Mouse (Mus musculus) small intestine, adult 2 months (tissue): ENCODE data around the gene Cryba4. TPM values are rescaled to one million over a fixed set of nuclear protein-coding genes. Genes with fewer than 3 reads are reported as not detected.
A peak's percentile ranks its signal among the peaks of the same experiment; 100 is the strongest.

Experiments used
- H3K27ac ChIP-seq: fragments of 200-500 bp; 2 replicates; pipeline ENCODE4 v1.5.1; 2012; ENCODE audit warnings: low read depth, low read length, control low read depth, inconsistent platforms; ENCODE audit not compliant: insufficient read depth
- H3K27me3 ChIP-seq: fragments of 200-500 bp; 2 replicates; pipeline ENCODE4 v1.6.1; 2012; ENCODE audit warnings: mild to moderate bottlenecking, moderate library complexity, low read length, inconsistent platforms; ENCODE audit not compliant: control insufficient read depth, insufficient read depth
- H3K36me3 ChIP-seq: fragments of 200-500 bp; 2 replicates; pipeline ENCODE4 v1.6.1; 2012; ENCODE audit warnings: mild to moderate bottlenecking, low read length, control low read depth, inconsistent platforms; ENCODE audit not compliant: control insufficient read depth, insufficient read depth
- H3K4me1 ChIP-seq: fragments of 200-500 bp; 2 replicates; pipeline ENCODE4 v1.6.1; 2012; ENCODE audit warnings: low read length, inconsistent platforms, mixed read lengths; ENCODE audit not compliant: control insufficient read depth, insufficient read depth, insufficient read length
- H3K4me3 ChIP-seq: fragments of 200-500 bp; 2 replicates; pipeline ENCODE4 v1.5.1; 2012; ENCODE audit warnings: low read depth, mild to moderate bottlenecking, control low read depth, inconsistent platforms, low read length, moderate library complexity
- CTCF ChIP-seq: fragments of 200-500 bp; IDR thresholded peaks from 2 replicates; pipeline ENCODE4 v1.5.1; 2012; ENCODE audit warnings: low read depth, mild to moderate bottlenecking, control low read depth, inconsistent platforms, low read length, moderate library complexity, mixed read lengths; ENCODE audit not compliant: insufficient replicate concordance, insufficient read length; ENCODE audit errors: extremely low read depth
- POLR2A ChIP-seq: fragments of 200-500 bp; IDR thresholded peaks from 2 replicates; pipeline ENCODE4 v1.6.1; 2012; ENCODE audit warnings: low read depth, mild to moderate bottlenecking, control low read depth, inconsistent platforms, low read length, moderate library complexity
- WGBS: fragments of 180-500 bp; shearing (Covaris S2); methylation state at CpG from one replicate; pipeline ENCODE4 v1.1.7; 2018; 5-methylcytosine and 5-hydroxymethylcytosine counted together
- polyA plus RNA-seq: library from polyadenylated mRNA; depleted of rRNA; stranded (reverse); fragments of >200 nt; gene quantifications from 2 replicates; pipeline ENCODE4 v1.2.3, GENCODE M21; 2012

Gene Cryba4
- polyA plus RNA-seq, 1 experiment = 2.2 TPM

DNA sequence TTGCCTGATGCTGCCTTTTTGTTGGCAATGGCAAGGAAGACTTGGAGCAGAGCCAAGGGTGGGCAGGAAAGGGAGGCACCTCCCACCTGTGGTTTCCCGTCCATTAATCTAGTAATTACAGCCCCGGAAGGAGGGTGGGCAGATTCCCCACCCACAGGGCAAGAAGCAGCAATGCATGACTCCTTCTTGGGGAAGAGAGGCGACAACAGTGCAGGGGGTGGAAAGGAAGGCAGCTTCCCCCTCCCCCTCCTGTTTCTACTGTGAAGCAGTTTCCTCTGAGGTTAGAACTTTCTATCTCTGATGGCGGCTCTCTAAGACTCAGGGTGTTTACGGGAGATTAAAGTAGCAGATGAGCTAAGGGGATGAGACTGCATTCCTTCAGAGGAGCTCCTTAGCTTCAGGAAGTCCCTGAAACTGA, 9.9 kb downstream of the Cryba4 start:
- WGBS = 72% methylated on average over 5 of the region's 5 CpGs
- Histone ChIP-seq H3K36me3 (no peaks in the 10 kb centered on the region), H3K4me1 (peaks cover 7% of the 10 kb centered on the region; the same call in 1 of the 2 replicates), H3K4me3 (no peak overlapping the region), H3K27me3 (0 out of 2 replicates have a peak, but pooled peaks cover 4% of the 10 kb centered on the region), H3K27ac (peak overlapping the region; percentile 42; the same call in 1 of the 2 replicates)
- TF ChIP-seq CTCF = no peak
- no peak for TF ChIP-seq POLR2A

DNA sequence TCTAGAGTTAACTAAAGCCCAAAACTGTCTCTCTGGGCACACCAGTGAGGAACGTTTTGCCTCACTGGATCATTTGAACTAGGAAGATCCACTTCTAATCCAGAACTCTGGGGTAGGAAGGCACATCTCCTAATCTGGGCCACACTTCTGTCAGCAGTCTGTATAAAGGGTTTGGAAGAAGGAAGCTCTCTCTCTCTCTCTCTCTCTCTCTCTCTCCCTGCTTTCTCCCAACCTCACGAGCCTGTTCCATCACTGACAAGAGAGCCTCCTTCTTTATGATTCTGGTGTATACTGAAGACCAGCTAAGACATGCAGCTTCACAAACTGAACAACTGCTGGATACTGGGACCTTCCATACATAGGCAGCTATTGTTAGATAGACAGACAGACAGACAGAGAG, 10.5 kb downstream of the Cryba4 start:
- TF ChIP-seq POLR2A (no peak), CTCF (no peak)

DNA sequence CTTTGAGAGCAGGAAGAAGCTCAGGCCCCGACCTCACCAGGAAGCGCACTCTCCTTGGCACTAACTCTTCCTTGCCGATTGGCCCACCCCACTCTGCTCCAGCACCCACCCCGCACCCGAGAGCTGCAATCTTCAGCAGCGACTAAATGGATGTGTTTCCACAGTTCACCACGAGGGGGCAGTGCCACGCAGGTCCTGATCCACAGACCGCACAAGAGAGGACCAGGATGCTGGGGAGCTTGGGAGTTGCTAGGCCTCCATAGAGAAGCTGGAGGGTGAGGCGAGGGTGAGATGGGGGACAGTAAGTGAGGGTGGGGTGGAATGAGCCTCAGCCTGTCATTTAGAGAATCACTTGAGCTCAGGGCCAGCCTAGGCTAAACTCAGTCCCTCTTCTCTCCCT, 11.6 kb downstream of the Cryba4 start:
- no peaks in the 10 kb centered on the region for H3K27me3 ChIP-seq
- H3K4me3 ChIP-seq = no peak overlapping the region
- 2% methylated on average over 10 of the region's 10 CpGs for WGBS
- peaks cover 7% of the 10 kb centered on the region; the same call in 1 of the 2 replicates for H3K4me1 ChIP-seq
- H3K36me3 ChIP-seq = no peaks in the 10 kb centered on the region
- TF ChIP-seq POLR2A = no peak
- TF ChIP-seq CTCF = peak; percentile 89
- H3K27ac ChIP-seq = no peak overlapping the region

More for the DNA sequence above, 10.5 kb downstream of the Cryba4 start:
- H3K27ac ChIP-seq = no peak overlapping the region
- H3K27me3 ChIP-seq = 0 out of 2 replicates have a peak, but pooled peaks cover 4% of the 10 kb centered on the region
- no peaks in the 10 kb centered on the region for H3K36me3 ChIP-seq
- WGBS = 79% methylated on average over 2 of the region's 2 CpGs
- H3K4me3 ChIP-seq = no peak overlapping the region
- peaks cover 7% of the 10 kb centered on the region; the same call in 1 of the 2 replicates for H3K4me1 ChIP-seq

DNA sequence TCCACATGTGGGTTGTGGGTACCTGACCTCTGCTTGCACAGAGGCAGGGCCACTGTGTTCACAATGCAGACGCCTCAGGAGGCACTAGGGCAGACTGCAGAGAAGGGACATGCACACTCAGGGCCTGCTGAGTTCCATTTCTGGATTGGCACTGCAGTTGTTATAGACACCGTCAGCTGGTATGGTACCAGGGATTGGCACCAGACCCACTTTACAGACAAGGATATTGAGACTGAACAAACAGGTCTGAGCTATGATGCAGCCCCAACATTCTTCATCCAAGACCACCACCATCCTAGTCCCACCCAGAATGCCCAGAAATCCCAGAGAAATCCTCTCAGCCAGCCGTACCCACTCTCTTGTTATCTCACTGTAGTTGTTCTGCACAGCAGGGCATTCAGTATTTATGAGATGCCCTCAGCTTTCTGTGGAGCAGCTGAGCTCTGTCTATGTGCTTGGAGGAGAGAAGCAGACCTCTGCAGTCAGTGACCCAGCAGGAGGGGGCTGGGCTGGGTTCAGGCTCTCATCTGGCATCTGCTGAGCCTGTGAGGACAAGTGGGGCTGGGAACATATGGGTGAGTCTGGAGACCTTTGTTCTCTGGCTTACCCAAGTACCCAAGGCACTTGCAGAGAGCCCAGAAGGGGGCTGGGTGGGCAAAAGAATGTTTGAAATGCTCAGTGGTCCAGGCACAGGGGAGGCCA, 13.4 kb downstream of the Cryba4 start:
- TF ChIP-seq POLR2A (no peak), CTCF (no peak)
- WGBS = 78% methylated on average over 3 of the region's 3 CpGs

DNA sequence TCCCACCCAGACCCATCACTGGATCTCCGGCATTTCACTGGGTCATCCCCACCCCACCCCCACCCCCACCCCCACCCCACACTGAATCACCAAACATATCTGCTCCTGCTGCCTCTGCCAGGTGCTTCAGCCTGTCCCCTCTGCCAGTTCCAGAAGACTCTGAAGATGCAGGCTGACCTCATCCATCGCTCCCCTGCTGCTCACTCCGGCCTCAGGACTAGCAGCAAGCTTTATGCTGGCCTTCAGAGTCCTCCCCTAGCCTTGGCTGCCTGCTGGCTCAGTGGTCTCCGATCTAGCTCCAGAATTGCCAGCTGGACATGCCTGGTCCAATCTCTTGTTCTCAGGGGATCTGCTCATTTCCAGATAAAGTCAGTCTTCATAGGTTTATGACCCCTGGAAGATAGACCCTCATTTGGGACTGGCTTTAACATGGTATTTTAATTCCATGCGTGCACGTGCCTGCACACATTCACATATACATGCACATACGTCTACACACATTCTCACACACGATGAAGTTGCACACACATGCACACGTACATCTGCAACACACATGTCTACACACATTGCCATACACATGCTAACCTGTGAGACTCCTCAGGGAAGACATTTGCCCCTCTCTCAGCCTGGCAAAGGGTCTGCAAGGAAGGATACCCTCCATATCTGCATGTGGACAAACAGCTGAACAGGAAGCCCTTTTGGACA, 14.3 kb downstream of the Cryba4 start:
- Histone ChIP-seq H3K4me1 (peaks cover 4% of the 10 kb centered on the region; the same call in 1 of the 2 replicates), H3K4me3 (no peak overlapping the region), H3K27ac (no peak overlapping the region), H3K27me3 (no peaks in the 10 kb centered on the region; the same call in 1 of the 2 replicates), H3K36me3 (no peaks in the 10 kb centered on the region)
- TF ChIP-seq POLR2A (no peak), CTCF (no peak)
- 56% methylated on average over 9 of the region's 9 CpGs for WGBS

More for the DNA sequence above, 13.4 kb downstream of the Cryba4 start:
- Histone ChIP-seq H3K27me3 (no peaks in the 10 kb centered on the region), H3K36me3 (no peaks in the 10 kb centered on the region), H3K27ac (no peak overlapping the region), H3K4me3 (no peak overlapping the region), H3K4me1 (peaks cover 7% of the 10 kb centered on the region; the same call in 1 of the 2 replicates)

DNA sequence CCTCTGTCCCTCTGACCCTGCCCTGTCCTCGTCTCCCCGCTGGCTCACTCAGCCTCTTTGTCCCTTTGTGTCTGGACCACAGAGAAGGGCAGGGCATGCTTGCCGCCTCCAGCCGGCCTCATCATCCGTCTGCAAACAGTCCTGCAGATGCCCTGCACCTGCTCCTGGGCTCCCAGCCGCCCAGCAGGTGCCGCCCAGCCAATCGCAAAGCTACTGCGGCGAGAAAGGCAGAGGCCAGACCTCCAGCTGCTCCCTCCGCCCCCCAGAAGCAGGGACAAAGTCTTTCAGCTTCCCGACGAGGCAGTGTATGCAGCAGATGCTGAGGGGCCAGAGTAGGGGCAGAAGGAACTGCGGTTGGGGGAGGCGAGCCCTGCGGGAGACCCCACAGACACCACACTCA, 14.9 kb downstream of the Cryba4 start:
- no peaks in the 10 kb centered on the region for H3K4me1 ChIP-seq
- no peaks in the 10 kb centered on the region for H3K36me3 ChIP-seq
- H3K27me3 ChIP-seq = no peaks in the 10 kb centered on the region; the same call in 1 of the 2 replicates
- TF ChIP-seq CTCF = no peak
- TF ChIP-seq POLR2A = no peak
- no peak overlapping the region for H3K27ac ChIP-seq
- WGBS = 9% methylated on average over 16 of the region's 16 CpGs
- no peak overlapping the region for H3K4me3 ChIP-seq

DNA sequence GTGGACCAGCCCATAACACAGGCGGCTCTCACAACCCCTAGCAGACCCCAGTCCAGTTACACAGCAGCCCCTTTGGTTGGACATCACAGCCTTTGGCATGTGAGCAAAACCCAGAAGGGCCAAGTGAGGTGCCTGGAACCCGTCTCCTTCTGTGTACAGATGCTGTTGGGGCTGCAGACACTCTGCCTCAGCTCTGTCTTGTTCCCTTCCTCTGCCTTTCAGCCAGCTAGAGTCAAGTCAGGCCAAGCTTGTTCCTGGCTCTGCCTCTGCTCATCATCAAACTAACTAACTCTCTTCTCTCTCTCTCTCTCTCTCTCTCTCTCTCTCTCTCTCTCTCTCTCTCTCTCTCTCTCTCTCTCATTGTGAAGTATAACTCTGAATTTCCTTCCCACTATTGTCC, 15.7 kb downstream of the Cryba4 start:
- Histone ChIP-seq H3K36me3 (no peaks in the 10 kb centered on the region), H3K4me3 (no peak overlapping the region), H3K27ac (no peak overlapping the region), H3K27me3 (no peaks in the 10 kb centered on the region; the same call in 1 of the 2 replicates), H3K4me1 (no peaks in the 10 kb centered on the region)
- 88% methylated on average over 2 of the region's 2 CpGs for WGBS
- TF ChIP-seq POLR2A = no peak
- no peak for TF ChIP-seq CTCF
